Mouse (Mus musculus): ENCODE results near the gene Cysltr2.

Cysltr2 gene
- long read RNA-seq, experiment 1, partial matches to known transcripts: 0 of 1 reads
- long read RNA-seq, experiment 1, other reads (novel, unspliced or antisense): 1 of 1 reads
- long read RNA-seq, experiment 2: 0 reads

GRCm38 (mm10) chr14:73048937-73049336 lies at the start of gene Cysltr2:
Gene Cysltr2, minus strand, starts transcription at chr14:73049114.
- intact Hi-C loops (cut with DNase I): no loop called here

GRCm38 (mm10) chr14:73094802-73095550 lies 46.1 kb upstream of the Cysltr2 start:
- intact Hi-C loops (cut with DNase I): loop anchor here (5.0 to 10.0 kb wide), 2 partner anchors 510 to 718 kb away; no protein-coding TSS in a partner anchor

GRCm38 (mm10) chr14:73092871-73093270 lies 44.0 kb upstream of the Cysltr2 start:
- intact Hi-C loops (cut with DNase I): loop anchor here (10.0 kb wide), 1 partner anchor 508 kb away; no protein-coding TSS in a partner anchor

GRCm38 (mm10) chr14:73088224-73088623 lies 39.3 kb upstream of the Cysltr2 start:
- intact Hi-C loops (cut with DNase I): loop anchor here (5.0 kb wide), 1 partner anchor 86 kb away; no protein-coding TSS in a partner anchor

- intact Hi-C loops (cut with DNase I): loop anchor here (5.0 kb wide), 1 partner anchor 85 kb away; no protein-coding TSS in a partner anchor
Measured at GRCm38 (mm10) chr14:73087746-73088145, 38.8 kb upstream of the Cysltr2 start.

- intact Hi-C loops (cut with DNase I): loop anchor here (5.0 kb wide), 1 partner anchor 85 kb away; no protein-coding TSS in a partner anchor
Measured at GRCm38 (mm10) chr14:73087247-73087646, 38.3 kb upstream of the Cysltr2 start.

- intact Hi-C loops (cut with DNase I): loop anchor here (5.0 kb wide), 1 partner anchor 84 kb away; no protein-coding TSS in a partner anchor
Measured at GRCm38 (mm10) chr14:73086425-73086824, 37.5 kb upstream of the Cysltr2 start.

GRCm38 (mm10) chr14:73083563-73083962 lies 34.6 kb upstream of the Cysltr2 start:
- intact Hi-C loops (cut with DNase I): no loop called here

GRCm38 (mm10) chr14:73064460-73064859 lies 15.5 kb upstream of the Cysltr2 start:
- intact Hi-C loops (cut with DNase I): no loop called here

GRCm38 (mm10) chr14:73058755-73059154 lies 9.8 kb upstream of the Cysltr2 start:
- intact Hi-C loops (cut with DNase I): no loop called here

GRCm38 (mm10) chr14:73057764-73058163 lies 8.8 kb upstream of the Cysltr2 start:
- intact Hi-C loops (cut with DNase I): no loop called here

- intact Hi-C loops (cut with DNase I): no loop called here
Measured at GRCm38 (mm10) chr14:73056813-73057212, 7.9 kb upstream of the Cysltr2 start.

GRCm38 (mm10) chr14:73045199-73045928 lies 3.5 kb downstream of the Cysltr2 start:
- intact Hi-C loops (cut with DNase I): no loop called here

- intact Hi-C loops (cut with DNase I): no loop called here
Measured at GRCm38 (mm10) chr14:73041689-73042088, 7.2 kb downstream of the Cysltr2 start.

- intact Hi-C loops (cut with DNase I): no loop called here
Measured at GRCm38 (mm10) chr14:73033290-73033689, 15.6 kb downstream of the Cysltr2 start.

- intact Hi-C loops (cut with DNase I): no loop called here
Measured at GRCm38 (mm10) chr14:73031218-73031617, 17.7 kb downstream of the Cysltr2 start.

- intact Hi-C loops (cut with DNase I): no loop called here
Measured at GRCm38 (mm10) chr14:73017272-73017671, 31.6 kb downstream of the Cysltr2 start.

GRCm38 (mm10) chr14:73015386-73015785 lies 33.5 kb downstream of the Cysltr2 start:
- intact Hi-C loops (cut with DNase I): no loop called here

GRCm38 (mm10) chr14:73013723-73014544 lies 35.0 kb downstream of the Cysltr2 start:
- intact Hi-C loops (cut with DNase I): no loop called here

GRCm38 (mm10) chr14:73001814-73002213 lies 47.1 kb downstream of the Cysltr2 start:
- intact Hi-C loops (cut with DNase I): loop anchor here (5.0 to 10.0 kb wide), 3 partner anchors 85 to 627 kb away; no protein-coding TSS in a partner anchor

GRCm38 (mm10) chr14:73000325-73000724 lies 48.6 kb downstream of the Cysltr2 start:
- intact Hi-C loops (cut with DNase I): loop anchor here (5.0 to 10.0 kb wide), 3 partner anchors 87 to 626 kb away; no protein-coding TSS in a partner anchor

Data from adrenal gland (tissue).